Mouse (Mus musculus): ENCODE measurements around the gene Slc9b2. TPM values are rescaled to one million over a fixed set of nuclear protein-coding genes. Genes with fewer than 3 reads are reported as not detected.

Slc9b2 gene
- polyA plus RNA-seq, 1 experiment from 2014 or later, result 1.9 TPM

DNA sequence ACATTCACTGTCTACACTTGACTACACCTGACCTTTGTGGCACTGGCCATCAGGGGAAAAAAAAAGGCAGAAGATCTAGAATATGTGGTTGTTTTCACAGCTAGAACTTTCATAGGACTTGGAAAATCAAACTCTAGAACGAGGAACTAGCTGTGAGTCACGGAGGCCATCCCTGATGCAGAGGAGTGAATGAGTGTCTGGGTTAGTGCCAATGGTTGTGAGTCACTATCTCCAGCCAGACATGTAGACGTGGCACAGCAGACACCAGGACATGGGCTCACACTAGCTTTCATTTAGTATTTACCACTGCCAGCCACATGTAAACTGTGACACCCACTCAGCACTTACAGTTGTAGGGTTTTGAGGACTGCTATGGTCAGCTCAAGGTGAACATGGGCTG, 8.9 kb upstream of the Slc9b2 start:
- Histone ChIP-seq H3K4me2 (replicated peaks; ENCODE audit: low read depth, low read length) (no peak overlapping the region), H3K9ac (ENCODE audit: low read depth, low read length) (no peak overlapping the region), H3K27ac (ENCODE audit: low read depth, low read length) (no peak overlapping the region), H3K4me3 (ENCODE audit: low read depth, low read length) (no peak overlapping the region), H3K36me3 (ENCODE audit: control insufficient read depth, insufficient read depth, low read length) (no peaks in the 10 kb centered on the region), H3K27me3 (ENCODE audit: control insufficient read depth, insufficient read depth, low read length) (no peaks in the 10 kb centered on the region), H3K9me3 (ENCODE audit: control insufficient read depth, low read length) (no peaks in the 10 kb centered on the region), H3K4me1 (replicated peaks; ENCODE audit: control insufficient read depth, insufficient read depth, low read length) (no peaks in the 10 kb centered on the region)
- WGBS, result 91% methylated on average over 3 of the region's 3 CpGs
- DNase-seq (ENCODE audit: low spot score) (no peak), ATAC-seq (ENCODE audit: low FRiP score) (no peak)

GRCm38 (mm10) chr3:135300081-135300480, 7.4 kb upstream of the Slc9b2 start:
- H3K27me3 ChIP-seq (ENCODE audit: control insufficient read depth, insufficient read depth, low read length), result no peaks in the 10 kb centered on the region
- H3K9me3 ChIP-seq (ENCODE audit: control insufficient read depth, low read length), result no peaks in the 10 kb centered on the region
- no peak for DNase-seq (ENCODE audit: low spot score)
- no peak overlapping the region for H3K4me3 ChIP-seq (ENCODE audit: low read depth, low read length)
- ATAC-seq (ENCODE audit: low FRiP score), result no peak
- H3K9ac ChIP-seq (ENCODE audit: low read depth, low read length), result no peak overlapping the region
- 66% methylated on average over 6 of the region's 6 CpGs for whole genome bisulfite sequencing
- H3K27ac ChIP-seq (ENCODE audit: low read depth, low read length), result no peak overlapping the region
- H3K36me3 ChIP-seq (ENCODE audit: control insufficient read depth, insufficient read depth, low read length), result no peaks in the 10 kb centered on the region
- no peaks in the 10 kb centered on the region for H3K4me1 ChIP-seq (replicated peaks; ENCODE audit: control insufficient read depth, insufficient read depth, low read length)
- H3K4me2 ChIP-seq (replicated peaks; ENCODE audit: low read depth, low read length), result no peak overlapping the region

DNA sequence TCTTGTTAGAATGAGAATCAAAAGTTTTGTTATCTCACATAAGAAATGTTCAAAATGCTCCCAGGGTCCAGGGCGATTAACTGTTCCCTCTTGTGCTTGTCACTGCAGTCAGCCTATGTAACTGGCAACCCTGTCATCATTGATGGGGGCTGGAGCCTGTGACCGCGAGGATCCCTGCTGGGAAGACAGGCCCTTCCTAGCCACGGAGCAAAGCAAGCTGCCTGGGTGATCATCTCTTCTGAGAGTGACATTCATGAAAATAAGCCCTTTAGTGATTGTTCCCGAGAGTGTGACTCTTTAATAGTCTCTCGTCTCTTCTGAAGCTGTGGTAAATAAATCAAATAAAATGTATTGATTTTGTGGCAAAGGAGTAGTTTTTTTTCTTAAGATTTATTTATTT, 3.4 kb upstream of the Slc9b2 start:
- Histone ChIP-seq H3K9me3 (ENCODE audit: control insufficient read depth, low read length) (no peaks in the 10 kb centered on the region), H3K4me3 (ENCODE audit: low read depth, low read length) (no peak overlapping the region), H3K4me1 (replicated peaks; ENCODE audit: control insufficient read depth, insufficient read depth, low read length) (no peaks in the 10 kb centered on the region; the same call in 1 of the 2 replicates), H3K36me3 (ENCODE audit: control insufficient read depth, insufficient read depth, low read length) (no peaks in the 10 kb centered on the region), H3K9ac (ENCODE audit: low read depth, low read length) (no peak overlapping the region), H3K27me3 (ENCODE audit: control insufficient read depth, insufficient read depth, low read length) (no peaks in the 10 kb centered on the region), H3K4me2 (replicated peaks; ENCODE audit: low read depth, low read length) (no peak overlapping the region), H3K27ac (ENCODE audit: low read depth, low read length) (no peak overlapping the region)
- WGBS, result 11% methylated on average over 6 of the region's 6 CpGs
- DNase-seq (ENCODE audit: low spot score) (peak; percentile 44), ATAC-seq (ENCODE audit: low FRiP score) (peak; percentile 51; the same call in 1 of the 2 replicates)

GRCm38 (mm10) chr3:135304566-135304965, 2.9 kb upstream of the Slc9b2 start:
- Histone ChIP-seq H3K4me3 (ENCODE audit: low read depth, low read length) (no peak overlapping the region), H3K9me3 (ENCODE audit: control insufficient read depth, low read length) (no peaks in the 10 kb centered on the region), H3K4me1 (replicated peaks; ENCODE audit: control insufficient read depth, insufficient read depth, low read length) (no peaks in the 10 kb centered on the region; the same call in 1 of the 2 replicates), H3K36me3 (ENCODE audit: control insufficient read depth, insufficient read depth, low read length) (no peaks in the 10 kb centered on the region), H3K27me3 (ENCODE audit: control insufficient read depth, insufficient read depth, low read length) (no peaks in the 10 kb centered on the region), H3K9ac (ENCODE audit: low read depth, low read length) (no peak overlapping the region), H3K27ac (ENCODE audit: low read depth, low read length) (no peak overlapping the region), H3K4me2 (replicated peaks; ENCODE audit: low read depth, low read length) (no peak overlapping the region)
- DNase-seq (ENCODE audit: low spot score) (peak; percentile 45), ATAC-seq (ENCODE audit: low FRiP score) (peak; percentile 51; the same call in 1 of the 2 replicates)
- WGBS, result 12% methylated on average over 9 of the region's 9 CpGs

DNA sequence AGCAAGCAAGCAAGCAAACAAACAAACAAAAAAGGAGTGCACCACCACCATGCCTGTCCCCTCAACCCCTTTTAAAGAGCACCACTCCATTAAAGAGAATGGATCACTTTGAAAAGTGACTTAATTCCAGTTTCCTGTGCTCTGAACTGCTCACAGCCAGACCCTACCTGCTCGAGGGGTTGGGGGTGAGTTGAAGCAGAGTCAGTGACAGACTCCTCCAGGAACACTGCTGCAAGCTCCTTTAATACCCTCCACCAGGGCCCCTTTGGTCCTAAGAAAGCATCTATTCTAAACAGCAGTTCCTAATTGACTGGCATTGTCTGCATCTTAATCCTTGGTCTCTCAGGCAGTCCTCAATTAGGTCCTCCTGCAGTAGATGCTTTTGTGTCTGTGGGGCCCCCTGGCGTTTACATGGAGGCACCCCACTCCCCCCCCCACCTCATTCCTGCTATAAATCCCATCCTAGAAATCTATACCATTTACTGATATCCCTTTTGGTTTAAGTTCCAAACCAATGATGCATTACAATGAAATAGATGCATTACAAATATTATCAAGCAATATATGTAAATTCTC, 5.5 kb downstream of the Slc9b2 start:
- no peak for DNase-seq (ENCODE audit: low spot score)
- no peaks in the 10 kb centered on the region for H3K27me3 ChIP-seq (ENCODE audit: control insufficient read depth, insufficient read depth, low read length)
- no peak overlapping the region for H3K4me2 ChIP-seq (replicated peaks; ENCODE audit: low read depth, low read length)
- H3K9me3 ChIP-seq (ENCODE audit: control insufficient read depth, low read length), result no peaks in the 10 kb centered on the region
- ATAC-seq (ENCODE audit: low FRiP score), result no peak
- H3K27ac ChIP-seq (ENCODE audit: low read depth, low read length), result no peak overlapping the region
- no peak overlapping the region for H3K9ac ChIP-seq (ENCODE audit: low read depth, low read length)
- no peaks in the 10 kb centered on the region; the same call in 1 of the 2 replicates for H3K4me1 ChIP-seq (replicated peaks; ENCODE audit: control insufficient read depth, insufficient read depth, low read length)
- no peaks in the 10 kb centered on the region for H3K36me3 ChIP-seq (ENCODE audit: control insufficient read depth, insufficient read depth, low read length)
- no peak overlapping the region for H3K4me3 ChIP-seq (ENCODE audit: low read depth, low read length)
- WGBS, result 27% methylated on average over 2 of the region's 2 CpGs

DNA sequence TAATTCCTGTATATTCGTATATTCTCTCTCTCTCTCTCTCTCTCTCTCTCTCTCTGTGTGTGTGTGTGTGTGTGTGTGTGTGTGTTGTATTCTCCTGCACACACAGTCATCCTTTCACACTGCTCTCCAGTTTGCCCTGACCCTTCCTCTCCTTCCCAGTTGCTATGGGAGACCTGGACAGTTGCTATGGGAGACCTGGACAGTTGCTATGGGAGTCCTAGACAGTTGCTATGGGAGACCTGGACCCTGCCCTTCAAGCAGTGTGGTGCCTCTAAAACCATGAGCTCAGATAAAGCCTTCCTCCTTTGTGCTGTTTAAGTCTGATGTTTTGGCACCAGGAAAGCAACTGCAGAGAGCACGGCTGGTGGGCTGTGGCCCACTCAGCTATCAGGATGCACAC, 6.2 kb downstream of the Slc9b2 start:
- DNase-seq (ENCODE audit: low spot score) (peak; percentile 51), ATAC-seq (ENCODE audit: low FRiP score) (peak; percentile 73)
- Histone ChIP-seq H3K27ac (ENCODE audit: low read depth, low read length) (no peak overlapping the region), H3K36me3 (ENCODE audit: control insufficient read depth, insufficient read depth, low read length) (no peaks in the 10 kb centered on the region), H3K9me3 (ENCODE audit: control insufficient read depth, low read length) (no peaks in the 10 kb centered on the region), H3K4me3 (ENCODE audit: low read depth, low read length) (no peak overlapping the region), H3K4me1 (replicated peaks; ENCODE audit: control insufficient read depth, insufficient read depth, low read length) (no peaks in the 10 kb centered on the region), H3K27me3 (ENCODE audit: control insufficient read depth, insufficient read depth, low read length) (no peaks in the 10 kb centered on the region), H3K9ac (ENCODE audit: low read depth, low read length) (no peak overlapping the region), H3K4me2 (replicated peaks; ENCODE audit: low read depth, low read length) (no peak overlapping the region)
- 45% methylated on average over 2 of the region's 2 CpGs for WGBS

DNA sequence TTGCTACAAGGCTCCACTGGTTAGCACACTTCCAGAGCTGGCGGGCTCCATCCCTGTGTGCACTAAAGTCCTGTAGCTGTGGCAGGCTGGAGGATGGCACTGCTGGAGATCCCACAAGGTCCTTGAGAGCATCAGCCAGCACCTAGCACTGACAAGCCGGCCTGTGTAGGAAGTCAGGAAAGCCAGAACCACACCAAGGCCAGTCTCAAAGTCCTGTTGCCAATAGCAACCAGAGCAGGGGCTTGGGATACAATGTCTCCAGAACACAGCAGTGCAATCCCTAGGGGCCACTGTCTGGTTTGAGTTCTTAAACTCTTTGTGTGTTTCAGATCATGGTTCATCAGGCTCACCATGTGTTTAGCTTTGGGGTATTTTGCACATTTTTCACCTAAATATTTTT, 7.3 kb downstream of the Slc9b2 start:
- Histone ChIP-seq H3K9me3 (ENCODE audit: control insufficient read depth, low read length) (no peaks in the 10 kb centered on the region), H3K4me3 (ENCODE audit: low read depth, low read length) (no peak overlapping the region), H3K4me2 (replicated peaks; ENCODE audit: low read depth, low read length) (no peak overlapping the region), H3K9ac (ENCODE audit: low read depth, low read length) (no peak overlapping the region), H3K4me1 (replicated peaks; ENCODE audit: control insufficient read depth, insufficient read depth, low read length) (no peaks in the 10 kb centered on the region), H3K27ac (ENCODE audit: low read depth, low read length) (no peak overlapping the region), H3K27me3 (ENCODE audit: control insufficient read depth, insufficient read depth, low read length) (no peaks in the 10 kb centered on the region), H3K36me3 (ENCODE audit: control insufficient read depth, insufficient read depth, low read length) (no peaks in the 10 kb centered on the region)
- WGBS, result 68% methylated on average over 2 of the region's 2 CpGs
- ATAC-seq (ENCODE audit: low FRiP score) (peak; percentile 23; the same call in 1 of the 2 replicates), DNase-seq (ENCODE audit: low spot score) (peak; percentile 21)

GRCm38 (mm10) chr3:135315720-135316425, 8.4 kb downstream of the Slc9b2 start:
- 93% methylated on average over 9 of the region's 9 CpGs for WGBS
- no peak overlapping the region for H3K4me2 ChIP-seq (replicated peaks; ENCODE audit: low read depth, low read length)

DNA sequence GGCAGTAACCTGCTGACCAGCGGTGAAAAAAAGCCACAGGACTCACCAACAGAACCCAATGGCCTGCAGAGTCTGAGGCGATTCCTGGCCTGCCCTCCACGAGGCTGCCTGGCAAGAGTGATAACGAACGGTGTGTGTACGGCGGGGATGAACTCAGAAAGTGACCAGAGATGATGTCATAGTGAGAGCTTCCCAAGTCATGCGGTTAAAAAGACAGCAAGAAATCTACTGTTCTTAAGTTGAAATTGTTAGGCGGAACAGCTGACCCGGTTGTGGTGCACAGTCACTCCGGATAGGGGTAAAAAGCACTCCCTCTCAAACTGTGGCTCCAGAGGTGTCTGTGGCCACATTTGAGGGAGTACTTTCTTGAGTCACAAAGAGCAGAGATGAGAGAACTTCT, 10.8 kb downstream of the Slc9b2 start:
- ATAC-seq (ENCODE audit: low FRiP score), result no peak
- DNase-seq (ENCODE audit: low spot score), result no peak
- no peak overlapping the region for H3K9ac ChIP-seq (ENCODE audit: low read depth, low read length)
- no peaks in the 10 kb centered on the region for H3K4me1 ChIP-seq (replicated peaks; ENCODE audit: control insufficient read depth, insufficient read depth, low read length)
- H3K9me3 ChIP-seq (ENCODE audit: control insufficient read depth, low read length), result no peaks in the 10 kb centered on the region
- 88% methylated on average over 11 of the region's 11 CpGs for WGBS
- H3K4me3 ChIP-seq (ENCODE audit: low read depth, low read length), result no peak overlapping the region
- H3K36me3 ChIP-seq (ENCODE audit: control insufficient read depth, insufficient read depth, low read length), result no peaks in the 10 kb centered on the region
- H3K27ac ChIP-seq (ENCODE audit: low read depth, low read length), result no peak overlapping the region
- H3K27me3 ChIP-seq (ENCODE audit: control insufficient read depth, insufficient read depth, low read length), result no peaks in the 10 kb centered on the region
- H3K4me2 ChIP-seq (replicated peaks; ENCODE audit: low read depth, low read length), result no peak overlapping the region

More at GRCm38 (mm10) chr3:135315720-135316425, 8.4 kb downstream of the Slc9b2 start:
- no peaks in the 10 kb centered on the region for H3K4me1 ChIP-seq (replicated peaks; ENCODE audit: control insufficient read depth, insufficient read depth, low read length)
- no peak for DNase-seq (ENCODE audit: low spot score)
- H3K4me3 ChIP-seq (ENCODE audit: low read depth, low read length), result no peak overlapping the region
- H3K9me3 ChIP-seq (ENCODE audit: control insufficient read depth, low read length), result no peaks in the 10 kb centered on the region
- no peak overlapping the region for H3K27ac ChIP-seq (ENCODE audit: low read depth, low read length)
- no peak overlapping the region for H3K9ac ChIP-seq (ENCODE audit: low read depth, low read length)
- H3K27me3 ChIP-seq (ENCODE audit: control insufficient read depth, insufficient read depth, low read length), result no peaks in the 10 kb centered on the region
- no peaks in the 10 kb centered on the region for H3K36me3 ChIP-seq (ENCODE audit: control insufficient read depth, insufficient read depth, low read length)
- no peak for ATAC-seq (ENCODE audit: low FRiP score)
